Mouse (Mus musculus) ES-E14 (cell line): ENCODE measurements at regions not wholly inside any gene's neighbourhood (a gene's known extent, or its start where the extent isn't known, plus 50 kb on each side); places are given as distances from the start of the nearest gene placed in this dataset.

Experiments
- DNase-seq: peaks from one replicate; pipeline ENCODE4 v3.0.0-alpha.2; 2013; ENCODE audit warnings: low read depth, low spot score
- H3K27ac ChIP-seq: 2 replicates; pipeline ENCODE4 v1.5.1; 2012; ENCODE audit warnings: low read depth, mild to moderate bottlenecking, low read length, moderate library complexity, mixed read lengths; ENCODE audit not compliant: poor library complexity, insufficient read depth, severe bottlenecking
- H3K36me3 ChIP-seq: 2 replicates; pipeline ENCODE4 v1.6.1; 2012; ENCODE audit warnings: mild to moderate bottlenecking, low read length, moderate library complexity, mixed read lengths; ENCODE audit not compliant: control insufficient read depth, poor library complexity, insufficient read depth, severe bottlenecking
- H3K4me1 ChIP-seq, 2 experiments: fragments of 150-350 bp in 1 of 2; sonication (generic) in 1 of 2; 2 replicates each; pipeline ENCODE4 v1.6.1; 2012; ENCODE audit warnings: low read length in 2 of 2, mild to moderate bottlenecking in 1 of 2, mixed read lengths in 1 of 2; ENCODE audit not compliant: control insufficient read depth in 2 of 2, insufficient read depth in 2 of 2, poor library complexity in 1 of 2
- H3K4me3 ChIP-seq, 2 experiments: fragments of 150-350 bp in 1 of 2; sonication (generic) in 1 of 2; 2 replicates each; pipeline ENCODE4 v1.5.1; 2012; ENCODE audit warnings: low read length in 2 of 2, low read depth in 1 of 2, mild to moderate bottlenecking in 1 of 2, mixed read lengths in 1 of 2; ENCODE audit not compliant: insufficient read depth in 1 of 2, poor library complexity in 1 of 2, severe bottlenecking in 1 of 2
- H3K9ac ChIP-seq: 2 replicates; pipeline ENCODE4 v1.6.1; 2012; ENCODE audit warnings: low read depth, mild to moderate bottlenecking, low read length, mixed read lengths; ENCODE audit not compliant: poor library complexity, insufficient read depth, severe bottlenecking
- H3K9me3 ChIP-seq: fragments of 150-350 bp; sonication (generic); 2 replicates; pipeline ENCODE4 v1.6.1; 2012; ENCODE audit warnings: low read depth, mild to moderate bottlenecking, low read length; ENCODE audit not compliant: control insufficient read depth, insufficient read depth
- CHD2 ChIP-seq: IDR thresholded peaks from 2 replicates; pipeline ENCODE4 v1.6.1; 2014; ENCODE audit warnings: mild to moderate bottlenecking, low read depth, low read length, inconsistent platforms
- HCFC1 ChIP-seq: IDR thresholded peaks from 2 replicates; pipeline ENCODE4 v1.6.1; 2012; ENCODE audit warnings: low read length, inconsistent platforms, borderline replicate concordance; ENCODE audit not compliant: insufficient read depth
- MAFK ChIP-seq: IDR thresholded peaks from 2 replicates; pipeline ENCODE4 v1.6.1; 2014; ENCODE audit warnings: mild to moderate bottlenecking, low read depth, low read length, inconsistent platforms; ENCODE audit not compliant: insufficient read depth
- ZC3H11A ChIP-seq: IDR thresholded peaks from 2 replicates; pipeline ENCODE4 v1.6.1; 2012; ENCODE audit warnings: low read depth, mild to moderate bottlenecking, inconsistent platforms, low read length, borderline replicate concordance
- ZNF384 ChIP-seq: IDR thresholded peaks from 2 replicates; pipeline ENCODE4 v1.6.1; 2012; ENCODE audit warnings: low read depth, low read length, inconsistent platforms
- in situ Hi-C, 2 experiments: fragments of 600-800 bp; cut with MboI; formaldehyde crosslinking; loops; one replicate each; pipeline ENCODE4 v1.15.1; 2025; ENCODE audit warnings: low sequenced_read_pairs in 2 of 2, inconsistent platforms in 1 of 2; ENCODE audit not compliant: unreplicated experiment in 2 of 2

DNA sequence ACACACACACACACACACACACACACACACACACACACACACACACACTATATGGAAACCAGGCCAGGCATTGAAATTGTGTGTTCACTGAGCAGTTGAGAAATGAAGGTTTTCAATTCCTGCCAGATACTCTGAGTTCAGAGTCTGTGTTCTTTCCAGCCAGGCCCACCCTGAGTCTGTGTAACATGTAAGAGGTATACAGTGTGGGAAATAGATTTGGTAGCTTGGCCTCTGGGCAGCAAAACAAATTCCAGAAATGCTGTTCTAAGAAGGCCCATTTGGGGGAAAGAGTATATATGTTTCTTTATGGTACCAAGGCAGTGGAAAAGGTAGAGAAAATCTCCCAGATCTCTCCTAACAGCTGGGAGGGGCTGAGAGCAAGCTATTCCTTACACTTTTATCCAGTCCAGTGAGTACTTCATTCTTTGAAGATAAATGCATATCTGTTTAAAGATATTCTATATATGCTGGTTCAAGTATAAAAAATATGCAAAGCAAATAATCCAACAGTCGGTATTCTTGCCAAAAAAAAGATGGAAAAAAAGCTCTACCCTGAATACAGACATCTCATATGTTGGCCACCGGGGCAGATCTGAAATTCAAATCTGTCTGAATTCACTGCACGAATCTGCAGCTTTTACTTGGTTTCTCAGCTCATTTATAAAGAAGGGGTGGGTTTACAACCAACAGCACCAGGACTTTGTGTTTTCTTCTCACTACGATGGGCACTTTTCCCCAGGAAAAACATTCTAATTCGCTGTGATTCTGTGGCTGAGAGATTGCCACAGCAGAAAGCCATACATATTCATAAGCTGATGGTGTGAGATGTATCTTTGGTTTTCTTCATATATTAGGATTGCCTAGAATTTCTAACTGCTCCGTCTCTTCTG is 252.3 kb downstream of the Ccdc91 start:
- TF ChIP-seq ZNF384 (no peak), CHD2 (no peak), HCFC1 (no peak), ZC3H11A (no peak), MAFK (no peak)
- H3K9ac ChIP-seq = no peak overlapping the region
- no peaks in the 10 kb centered on the region for H3K4me1 ChIP-seq
- no peak for DNase-seq
- no peaks in the 10 kb centered on the region for H3K36me3 ChIP-seq
- H3K9me3 ChIP-seq = no peaks in the 10 kb centered on the region
- in situ Hi-C loops = no loop called here
- no peak overlapping the region for H3K4me3 ChIP-seq
- H3K27ac ChIP-seq = no peak overlapping the region

DNA sequence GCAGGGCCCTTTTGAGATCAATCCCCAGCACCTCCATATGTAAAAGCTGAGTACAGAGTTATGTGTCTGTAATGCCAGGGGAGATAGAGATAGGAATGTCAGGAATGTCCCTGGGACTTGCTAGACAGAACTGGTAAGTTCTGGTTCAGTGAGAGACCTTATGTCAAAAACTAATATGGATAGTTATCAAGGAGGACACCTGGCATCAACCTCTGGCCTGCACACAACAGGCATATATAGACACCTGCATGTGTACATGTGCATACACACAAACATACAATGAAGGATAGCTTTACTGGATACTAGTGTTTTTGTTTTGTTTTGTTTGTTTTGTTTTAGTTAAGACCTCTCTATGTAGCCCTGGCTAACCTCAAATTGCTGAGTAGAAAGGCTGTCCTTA is 254.1 kb downstream of the Ccdc91 start:
- Histone ChIP-seq H3K4me3 (no peak overlapping the region), H3K27ac (no peak overlapping the region), H3K9ac (no peak overlapping the region), H3K36me3 (no peaks in the 10 kb centered on the region), H3K9me3 (no peaks in the 10 kb centered on the region), H3K4me1 (no peaks in the 10 kb centered on the region)
- TF ChIP-seq MAFK = no peak
- no peak for TF ChIP-seq HCFC1
- no peak for TF ChIP-seq ZC3H11A
- no peak for TF ChIP-seq ZNF384
- no peak for TF ChIP-seq CHD2
- in situ Hi-C loops = no loop called here
- DNase-seq = no peak

DNA sequence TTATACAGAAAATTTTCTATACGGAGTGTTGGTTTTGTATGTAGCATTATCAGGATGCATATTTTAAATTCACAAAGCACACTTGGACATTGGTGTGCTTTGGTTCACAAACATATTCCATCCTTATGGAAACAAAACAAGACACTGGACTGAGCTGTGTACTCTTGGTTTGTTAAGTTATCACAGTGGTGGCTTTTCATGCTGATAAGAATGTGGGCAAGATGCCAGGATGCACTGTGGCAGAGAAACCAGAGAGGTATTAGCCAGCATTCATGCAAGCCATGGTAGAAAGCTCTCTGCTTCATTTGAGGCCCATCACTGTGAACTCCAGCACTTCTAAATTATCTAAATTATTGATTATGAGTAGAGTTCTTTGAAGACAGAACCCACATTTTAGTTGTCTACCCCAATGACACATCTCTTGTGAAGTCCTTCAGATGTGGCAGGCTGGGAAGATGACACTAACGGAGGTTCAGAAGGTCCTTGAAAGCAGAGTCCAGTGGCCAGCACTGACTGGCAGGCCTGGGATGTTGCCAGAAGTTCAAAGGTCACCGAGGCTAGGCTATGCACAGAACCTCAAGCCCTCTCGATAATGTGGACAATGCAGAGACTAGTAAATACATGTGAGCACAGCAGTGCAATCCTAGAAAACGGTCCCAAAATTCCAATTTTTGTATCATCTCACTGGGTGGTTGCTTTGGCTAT is 263.1 kb downstream of the Ccdc91 start:
- TF ChIP-seq HCFC1 (no peak), ZNF384 (no peak), ZC3H11A (no peak), MAFK (no peak), CHD2 (no peak)
- Histone ChIP-seq H3K9ac (no peak overlapping the region), H3K4me3 (no peak overlapping the region), H3K27ac (no peak overlapping the region), H3K4me1 (no peaks in the 10 kb centered on the region), H3K9me3 (no peaks in the 10 kb centered on the region), H3K36me3 (no peaks in the 10 kb centered on the region)
- no peak for DNase-seq
- in situ Hi-C loops = no loop called here

DNA sequence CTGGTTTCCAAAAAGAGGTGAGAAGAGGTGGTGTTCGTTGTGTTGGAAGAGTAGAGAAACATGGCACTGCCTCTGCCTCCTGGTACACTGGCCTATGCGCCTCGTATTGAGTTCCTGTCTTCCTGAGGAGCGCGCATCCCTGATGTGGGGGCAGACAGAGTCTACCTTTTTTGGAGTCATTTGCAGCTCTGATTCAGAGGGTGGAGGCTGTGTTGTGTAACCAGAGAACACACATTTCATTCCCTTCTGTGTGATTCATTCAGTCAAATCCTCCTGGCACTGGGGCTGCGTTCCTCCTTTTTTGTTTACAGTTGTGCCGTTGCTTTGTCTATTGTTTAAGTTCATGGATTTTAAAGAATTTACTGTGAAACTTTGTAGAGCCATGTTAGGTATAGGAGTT is 265.8 kb downstream of the Ccdc91 start:
- no peak for TF ChIP-seq CHD2
- TF ChIP-seq MAFK = no peak
- no peak for TF ChIP-seq ZNF384
- TF ChIP-seq ZC3H11A = no peak
- TF ChIP-seq HCFC1 = no peak
- in situ Hi-C loops = no loop called here
- no peak for DNase-seq
- Histone ChIP-seq H3K4me3 (no peak overlapping the region), H3K9ac (no peak overlapping the region), H3K4me1 (no peaks in the 10 kb centered on the region), H3K9me3 (no peaks in the 10 kb centered on the region), H3K27ac (no peak overlapping the region), H3K36me3 (no peaks in the 10 kb centered on the region)

DNA sequence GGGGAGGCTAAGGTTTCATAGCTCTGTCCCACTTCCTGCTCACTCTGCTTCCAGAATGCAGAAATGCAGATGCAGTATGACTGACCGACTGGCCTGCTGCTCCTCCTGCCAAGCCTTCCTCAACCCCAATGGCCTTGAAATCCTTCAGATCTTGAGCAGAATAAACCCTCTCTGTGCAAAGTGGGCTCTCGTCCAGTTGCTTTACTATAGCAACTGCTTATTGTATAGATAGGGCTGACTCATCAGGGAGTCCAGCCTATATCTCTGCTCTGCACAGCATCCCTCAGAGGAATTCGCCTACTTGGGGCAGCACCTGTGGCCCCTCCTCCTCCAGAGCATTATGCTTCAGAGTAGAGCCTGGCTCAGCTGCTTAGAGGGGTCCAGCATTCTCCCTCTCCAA is 268.5 kb downstream of the Ccdc91 start:
- Histone ChIP-seq H3K4me1 (no peaks in the 10 kb centered on the region), H3K9me3 (no peaks in the 10 kb centered on the region), H3K27ac (no peak overlapping the region), H3K36me3 (no peaks in the 10 kb centered on the region), H3K9ac (no peak overlapping the region), H3K4me3 (no peak overlapping the region)
- DNase-seq = no peak
- TF ChIP-seq ZNF384 (no peak), ZC3H11A (no peak), CHD2 (no peak)
- in situ Hi-C loops = no loop called here
